Mouse (Mus musculus): ENCODE results near the gene Cox17. TPM values are rescaled to one million over a fixed set of nuclear protein-coding genes. Genes with fewer than 3 reads are reported as not detected.

Gene Cox17
- polyA plus RNA-seq (2017; shearing (Covaris generic)): 77.7 TPM

GRCm38 (mm10) chr16:38346529-38347325 is at the start of gene Cox17, which contains the start of gene Gm21987:
Cox17 (plus strand) TSS chr16:38346991.
Gm21987 (plus strand) TSS chr16:38347040.

GRCm38 (mm10) chr16:38341396-38342324 is 5.1 kb upstream of the Cox17 start, which contains the start of gene Maats1:
Maats1 (minus strand) TSS chr16:38342143.

GRCm38 (mm10) chr16:38361933-38362332 is 15.1 kb downstream of the Cox17 start, which contains the start of gene Popdc2:
Popdc2 (plus strand) TSS chr16:38362209.

Other genes starting within 250 kb of the Cox17 start
- gene Nr1i2, start 52.2 kb upstream of the Cox17 start, polyA plus RNA-seq (2017; shearing (Covaris generic)): not detected
- not detected for gene Maats1, start 4.8 kb upstream of the Cox17 start, polyA plus RNA-seq (2017; shearing (Covaris generic))
- not detected for gene Gm21987, start within 50 bp of the Cox17 start, polyA plus RNA-seq (2017; shearing (Covaris generic))
- gene Popdc2, start 15.2 kb downstream of the Cox17 start, polyA plus RNA-seq (2017; shearing (Covaris generic)): not detected
- not detected for gene Pla1a, start 86.2 kb downstream of the Cox17 start, polyA plus RNA-seq (2017; shearing (Covaris generic))
- gene Adprh, start 105.7 kb downstream of the Cox17 start, polyA plus RNA-seq (2017; shearing (Covaris generic)): 36.4 TPM
- gene Cd80, start 108.6 kb downstream of the Cox17 start, polyA plus RNA-seq (2017; shearing (Covaris generic)): 0.22 TPM
- 3.8 TPM for gene Timmdc1, start 175.7 kb downstream of the Cox17 start, polyA plus RNA-seq (2017; shearing (Covaris generic))
- 27.2 TPM for gene Poglut1, start 203.3 kb downstream of the Cox17 start, polyA plus RNA-seq (2017; shearing (Covaris generic))
- gene Tmem39a, start 211.7 kb downstream of the Cox17 start, polyA plus RNA-seq (2017; shearing (Covaris generic)): 49.6 TPM

All from naive thymus-derived CD4-positive, alpha-beta T cell, adult 5 months (primary cell).